Mouse (Mus musculus) kidney, postnatal 4 days (tissue): ENCODE results near the gene Spag9.

Experiments used
- DNase-seq, 2 experiments: peaks; one replicate each; pipeline ENCODE4 v3.0.0; 2021; ENCODE audit warnings: mixed read lengths in 2 of 2

Gene Spag9

GRCm38 (mm10) chr11:94134076-94134838, 138.4 kb downstream of the Spag9 start:
- peak; percentile 82 to 88 for DNase-seq

- DNase-seq, result no peak
These were observed 139.7 kb downstream of the Spag9 start for GRCm38 (mm10) chr11:94135581-94136001.

- no peak for DNase-seq
These were observed 140.8 kb downstream of the Spag9 start for GRCm38 (mm10) chr11:94136656-94137055.

GRCm38 (mm10) chr11:94137326-94138061, 141.6 kb downstream of the Spag9 start:
- peak; percentile 69 to 82 for DNase-seq

- peak in 1 of 2 experiments; percentile 51 for DNase-seq
These were observed 142.7 kb downstream of the Spag9 start for GRCm38 (mm10) chr11:94138411-94139231.

GRCm38 (mm10) chr11:94139232-94139620, 143.3 kb downstream of the Spag9 start:
- DNase-seq, result no peak

GRCm38 (mm10) chr11:94140540-94140939, 144.6 kb downstream of the Spag9 start:
- no peak for DNase-seq

GRCm38 (mm10) chr11:94141564-94141963, 145.7 kb downstream of the Spag9 start:
- no peak for DNase-seq

- no peak for DNase-seq
These were observed 147.4 kb downstream of the Spag9 start for GRCm38 (mm10) chr11:94143336-94143735.

- peak; percentile 70 to 77 for DNase-seq
These were observed 149.1 kb downstream of the Spag9 start for GRCm38 (mm10) chr11:94144771-94145539.

- no peak for DNase-seq
These were observed 150.2 kb downstream of the Spag9 start for GRCm38 (mm10) chr11:94146049-94146605.

GRCm38 (mm10) chr11:94146733-94147485, 151.0 kb downstream of the Spag9 start:
- no peak for DNase-seq

GRCm38 (mm10) chr11:94148105-94148696, 152.3 kb downstream of the Spag9 start:
- DNase-seq, result no peak

- DNase-seq, result peak in 1 of 2 experiments; percentile 55
These were observed 153.1 kb downstream of the Spag9 start for GRCm38 (mm10) chr11:94148931-94149491.

GRCm38 (mm10) chr11:94149509-94150259, 153.8 kb downstream of the Spag9 start:
- DNase-seq, result peak; percentile 47 to 63

- peak; percentile 54 to 56 for DNase-seq
These were observed 154.9 kb downstream of the Spag9 start for GRCm38 (mm10) chr11:94150519-94151470.

- DNase-seq, result no peak
These were observed 158.3 kb downstream of the Spag9 start for GRCm38 (mm10) chr11:94154201-94154600.

GRCm38 (mm10) chr11:94158521-94158920, 162.6 kb downstream of the Spag9 start:
- DNase-seq, result peak; percentile 54 to 77
